Mouse (Mus musculus) ES-E14 (cell line): ENCODE results near the gene Col4a3. TPM values are rescaled to one million over a fixed set of nuclear protein-coding genes. Genes with fewer than 3 reads are reported as not detected.

Experiments used
- DNase-seq: peaks from one replicate; pipeline ENCODE4 v3.0.0-alpha.2; 2013; ENCODE audit warnings: low read depth, low spot score
- H3K27ac ChIP-seq: 2 replicates; pipeline ENCODE4 v1.5.1; 2012; ENCODE audit warnings: low read depth, mild to moderate bottlenecking, low read length, moderate library complexity, mixed read lengths; ENCODE audit not compliant: poor library complexity, insufficient read depth, severe bottlenecking
- H3K36me3 ChIP-seq: 2 replicates; pipeline ENCODE4 v1.6.1; 2012; ENCODE audit warnings: mild to moderate bottlenecking, low read length, moderate library complexity, mixed read lengths; ENCODE audit not compliant: control insufficient read depth, poor library complexity, insufficient read depth, severe bottlenecking
- H3K4me1 ChIP-seq, 2 experiments: fragments of 150-350 bp in 1 of 2; sonication (generic) in 1 of 2; 2 replicates each; pipeline ENCODE4 v1.6.1; 2012; ENCODE audit warnings: low read length in 2 of 2, mild to moderate bottlenecking in 1 of 2, mixed read lengths in 1 of 2; ENCODE audit not compliant: control insufficient read depth in 2 of 2, insufficient read depth in 2 of 2, poor library complexity in 1 of 2
- H3K4me3 ChIP-seq, 2 experiments: fragments of 150-350 bp in 1 of 2; sonication (generic) in 1 of 2; 2 replicates each; pipeline ENCODE4 v1.5.1; 2012; ENCODE audit warnings: low read length in 2 of 2, low read depth in 1 of 2, mild to moderate bottlenecking in 1 of 2, mixed read lengths in 1 of 2; ENCODE audit not compliant: insufficient read depth in 1 of 2, poor library complexity in 1 of 2, severe bottlenecking in 1 of 2
- H3K9ac ChIP-seq: 2 replicates; pipeline ENCODE4 v1.6.1; 2012; ENCODE audit warnings: low read depth, mild to moderate bottlenecking, low read length, mixed read lengths; ENCODE audit not compliant: poor library complexity, insufficient read depth, severe bottlenecking
- H3K9me3 ChIP-seq: fragments of 150-350 bp; sonication (generic); 2 replicates; pipeline ENCODE4 v1.6.1; 2012; ENCODE audit warnings: low read depth, mild to moderate bottlenecking, low read length; ENCODE audit not compliant: control insufficient read depth, insufficient read depth
- CHD2 ChIP-seq: IDR thresholded peaks from 2 replicates; pipeline ENCODE4 v1.6.1; 2014; ENCODE audit warnings: mild to moderate bottlenecking, low read depth, low read length, inconsistent platforms
- HCFC1 ChIP-seq: IDR thresholded peaks from 2 replicates; pipeline ENCODE4 v1.6.1; 2012; ENCODE audit warnings: low read length, inconsistent platforms, borderline replicate concordance; ENCODE audit not compliant: insufficient read depth
- MAFK ChIP-seq: IDR thresholded peaks from 2 replicates; pipeline ENCODE4 v1.6.1; 2014; ENCODE audit warnings: mild to moderate bottlenecking, low read depth, low read length, inconsistent platforms; ENCODE audit not compliant: insufficient read depth
- ZC3H11A ChIP-seq: IDR thresholded peaks from 2 replicates; pipeline ENCODE4 v1.6.1; 2012; ENCODE audit warnings: low read depth, mild to moderate bottlenecking, inconsistent platforms, low read length, borderline replicate concordance
- ZNF384 ChIP-seq: IDR thresholded peaks from 2 replicates; pipeline ENCODE4 v1.6.1; 2012; ENCODE audit warnings: low read depth, low read length, inconsistent platforms
- in situ Hi-C, 2 experiments: fragments of 600-800 bp; cut with MboI; formaldehyde crosslinking; loops; one replicate each; pipeline ENCODE4 v1.15.1; 2025; ENCODE audit warnings: low sequenced_read_pairs in 2 of 2, inconsistent platforms in 1 of 2; ENCODE audit not compliant: unreplicated experiment in 2 of 2
- total RNA-seq: library from RNA; depleted of rRNA; stranded (reverse); fragments of 300-350 nt; gene quantifications from 2 replicates; pipeline ENCODE4 v1.2.3, GENCODE M21; 2012

Gene Col4a3
- total RNA-seq, 1 experiment: not detected

DNA sequence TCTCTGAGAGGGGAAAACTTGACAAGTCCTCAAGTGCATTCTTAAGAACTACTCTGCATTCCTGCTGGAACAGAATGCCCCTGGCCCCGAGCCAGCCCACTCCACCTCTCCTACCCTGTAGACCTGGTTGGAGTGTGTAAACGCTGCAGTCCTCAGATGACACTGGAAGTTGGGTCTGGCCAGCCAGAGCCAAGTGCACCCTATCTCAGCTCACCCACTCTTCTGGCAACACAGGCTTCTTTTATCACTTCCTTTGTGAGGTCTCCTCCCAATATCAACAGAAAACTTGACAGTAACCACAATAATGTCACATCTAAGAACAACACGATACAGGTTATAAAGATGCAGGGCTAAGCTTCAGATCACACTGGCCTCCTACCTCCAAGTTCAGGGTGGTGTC, 8.8 kb upstream of the Col4a3 start:
- no peak for DNase-seq
- no peak overlapping the region for H3K9ac ChIP-seq
- H3K4me1 ChIP-seq: no peaks in the 10 kb centered on the region
- in situ Hi-C loops: no loop called here
- no peaks in the 10 kb centered on the region; the same call in 1 of the 2 replicates for H3K36me3 ChIP-seq
- H3K27ac ChIP-seq: no peak overlapping the region
- no peaks in the 10 kb centered on the region for H3K9me3 ChIP-seq
- no peak overlapping the region for H3K4me3 ChIP-seq
- TF ChIP-seq CHD2 (no peak), MAFK (no peak), HCFC1 (no peak), ZNF384 (no peak), ZC3H11A (no peak)

DNA sequence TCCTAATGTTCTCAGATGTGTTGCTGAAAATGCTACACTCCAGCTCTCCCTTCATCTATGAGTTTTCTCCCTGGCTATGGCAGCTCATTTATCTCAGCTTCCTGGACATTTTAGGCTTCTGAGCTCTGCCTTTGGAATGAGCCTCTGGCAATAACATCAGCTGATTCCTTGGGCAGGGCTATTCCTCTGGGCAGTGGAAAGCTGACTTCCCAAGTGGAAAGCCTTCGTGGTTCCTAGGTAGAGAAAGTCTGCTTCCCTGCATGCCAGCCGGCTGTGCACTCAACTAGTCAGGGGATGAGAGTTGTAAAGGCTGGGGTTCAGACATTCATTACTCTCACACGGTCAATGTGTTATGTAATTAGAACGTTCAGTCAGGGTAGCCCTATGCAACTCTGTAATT, 8.4 kb upstream of the Col4a3 start:
- in situ Hi-C loops: no loop called here
- no peak overlapping the region for H3K9ac ChIP-seq

DNA sequence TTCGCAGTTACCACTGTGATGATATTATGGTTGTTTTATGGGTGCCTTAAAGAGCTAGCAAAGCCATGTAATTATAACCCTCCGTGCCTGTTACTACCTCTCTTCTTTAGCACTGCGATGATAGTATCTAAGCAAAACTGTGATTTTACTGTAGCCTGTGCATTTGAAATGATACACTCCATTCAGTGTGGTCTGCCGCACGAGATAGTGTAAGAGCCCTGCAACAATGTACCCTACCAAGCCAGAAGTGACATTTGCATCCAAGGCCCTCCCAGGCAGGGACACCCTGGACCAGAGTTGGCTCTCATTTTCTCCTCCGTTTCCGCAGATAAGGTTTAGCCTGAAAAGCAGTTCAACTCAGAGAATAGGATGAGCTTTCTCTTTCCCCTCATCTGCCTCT, 740 bp upstream of the Col4a3 start:
- TF ChIP-seq HCFC1 (no peak), ZC3H11A (no peak), MAFK (no peak), ZNF384 (no peak)
- no peaks in the 10 kb centered on the region for H3K9me3 ChIP-seq
- H3K9ac ChIP-seq: no peak overlapping the region

More for the DNA sequence above, 8.4 kb upstream of the Col4a3 start:
- Histone ChIP-seq H3K9me3 (no peaks in the 10 kb centered on the region), H3K36me3 (no peaks in the 10 kb centered on the region; the same call in 1 of the 2 replicates), H3K4me1 (no peaks in the 10 kb centered on the region), H3K4me3 (no peak overlapping the region), H3K27ac (no peak overlapping the region)
- TF ChIP-seq ZC3H11A: no peak
- TF ChIP-seq MAFK: no peak
- no peak for TF ChIP-seq HCFC1
- no peak for TF ChIP-seq ZNF384
- no peak for TF ChIP-seq CHD2
- no peak for DNase-seq

DNA sequence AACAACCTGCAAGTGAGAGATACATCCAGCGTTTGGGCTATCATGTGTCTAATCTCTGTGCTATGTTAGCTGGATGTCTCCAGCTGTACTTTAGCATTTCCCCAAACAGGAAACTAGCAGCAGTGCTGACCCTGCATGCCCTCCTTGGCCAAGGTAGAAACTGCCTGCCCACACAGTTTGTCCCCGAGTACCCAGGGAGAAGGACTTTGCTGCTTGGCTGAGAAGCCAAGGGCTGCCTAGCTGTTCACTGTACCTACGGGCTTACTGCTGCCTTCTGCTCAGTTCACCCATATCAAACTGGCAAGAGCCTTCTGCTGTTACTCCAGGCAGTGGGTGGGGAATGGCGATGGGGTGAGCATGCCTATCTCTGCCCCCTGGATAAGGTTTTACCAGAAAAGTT, 3.5 kb downstream of the Col4a3 start:
- in situ Hi-C loops: no loop called here
- Histone ChIP-seq H3K4me3 (no peak overlapping the region), H3K9me3 (no peaks in the 10 kb centered on the region), H3K27ac (no peak overlapping the region), H3K4me1 (no peaks in the 10 kb centered on the region), H3K36me3 (no peaks in the 10 kb centered on the region), H3K9ac (no peak overlapping the region)
- no peak for DNase-seq
- no peak for TF ChIP-seq MAFK
- TF ChIP-seq HCFC1: no peak
- no peak for TF ChIP-seq ZC3H11A
- no peak for TF ChIP-seq ZNF384
- TF ChIP-seq CHD2: no peak

More for the DNA sequence above, 740 bp upstream of the Col4a3 start:
- no peak overlapping the region for H3K4me3 ChIP-seq
- H3K4me1 ChIP-seq: no peaks in the 10 kb centered on the region
- in situ Hi-C loops: no loop called here
- H3K27ac ChIP-seq: no peak overlapping the region
- DNase-seq: no peak
- no peaks in the 10 kb centered on the region for H3K36me3 ChIP-seq

DNA sequence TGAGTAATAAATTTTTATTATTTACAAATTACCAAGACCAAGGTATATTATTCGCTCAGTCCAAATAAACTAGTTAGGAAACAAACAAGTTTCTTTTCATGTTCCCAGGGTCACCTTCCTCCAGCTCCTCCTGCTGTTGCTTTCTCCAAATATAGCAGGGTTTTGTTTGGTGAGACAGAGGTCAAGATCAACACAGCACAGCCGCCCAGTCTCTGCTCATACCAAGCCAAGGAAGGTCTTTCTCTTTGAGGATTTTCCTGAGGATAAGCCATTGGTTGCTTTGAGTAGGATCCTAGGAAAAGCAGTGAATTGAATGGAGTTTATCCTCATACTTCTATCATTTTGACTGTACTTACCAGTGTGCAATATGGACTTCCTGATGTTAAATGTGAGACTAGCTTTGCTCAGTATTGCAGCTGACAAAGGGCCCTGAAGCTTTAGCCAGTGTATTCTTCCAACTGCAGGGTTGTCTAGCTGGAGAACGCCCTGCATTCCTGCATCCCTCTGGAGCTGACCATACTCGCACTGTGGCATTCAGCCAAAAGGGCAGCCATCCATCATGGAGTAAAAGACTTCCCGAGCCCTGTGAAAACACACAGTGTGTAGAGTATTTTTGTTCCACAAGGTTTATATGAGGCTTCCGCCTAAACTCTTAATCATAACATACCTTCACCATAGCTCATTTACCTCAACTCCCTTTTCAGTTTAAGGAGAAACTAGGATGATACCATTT, 10.3 kb downstream of the Col4a3 start:
- TF ChIP-seq MAFK (no peak), ZC3H11A (no peak), HCFC1 (no peak), CHD2 (no peak), ZNF384 (no peak)
- in situ Hi-C loops: no loop called here
- H3K9ac ChIP-seq: no peak overlapping the region
- no peak for DNase-seq
- H3K4me1 ChIP-seq: no peaks in the 10 kb centered on the region
- H3K4me3 ChIP-seq: no peak overlapping the region
- H3K9me3 ChIP-seq: no peaks in the 10 kb centered on the region
- H3K36me3 ChIP-seq: no peaks in the 10 kb centered on the region
- H3K27ac ChIP-seq: no peak overlapping the region
